Mouse (Mus musculus): ENCODE data around the gene Mrpl12. TPM values are rescaled to one million over a fixed set of nuclear protein-coding genes. Genes with fewer than 3 reads are reported as not detected.

The Mrpl12 gene
- total and polyA plus RNA-seq, 2 experiments, result 46.6 to 232 TPM

- peak overlapping the region; percentile 93 for H3K4me3 ChIP-seq (ENCODE audit: insufficient read depth, low read depth, low read length)
- DNase-seq (ENCODE audit: extremely low read depth, low read depth, low spot score), result peak; percentile 87
- peaks cover 26% of the 10 kb centered on the region for H3K36me3 ChIP-seq (ENCODE audit: control insufficient read depth, insufficient read depth, low read length)
- WGBS, result under 1% methylated on average over 48 of the region's 48 CpGs
- peaks cover 32% of the 10 kb centered on the region for H3K4me1 ChIP-seq (ENCODE audit: control insufficient read depth, insufficient read depth, low read length)
- H3K27me3 ChIP-seq (ENCODE audit: control insufficient read depth, insufficient read depth, low read length), result no peaks in the 10 kb centered on the region
- peak overlapping the region; percentile 96 for H3K27ac ChIP-seq (replicated peaks; ENCODE audit: insufficient read depth, low read depth, low read length)
- H3K79me2 ChIP-seq (ENCODE audit: control insufficient read depth, insufficient read depth, low read length), result no peaks in the 10 kb centered on the region; the same call in 1 of the 2 replicates
- peak; percentile 72 for TF ChIP-seq CTCF (IDR thresholded peaks at IDR 0.05; ENCODE audit: low read depth, low read length)
- peak; percentile 66; the same call in 1 of the 2 replicates for TF ChIP-seq POLR2A (IDR thresholded peaks at IDR 0.05; ENCODE audit: extremely low read depth, insufficient read depth, low read length)
- H3K9ac ChIP-seq (ENCODE audit: low read depth, low read length), result peak overlapping the region; percentile 94
Observed at GRCm38 (mm10) chr11:120492024-120492877, 7.8 kb downstream of the Mrpl12 start.

- H3K27me3 ChIP-seq (ENCODE audit: control insufficient read depth, insufficient read depth, low read length), result no peaks in the 10 kb centered on the region
- H3K4me3 ChIP-seq (ENCODE audit: insufficient read depth, low read depth, low read length), result peak overlapping the region; percentile 93
- H3K9ac ChIP-seq (ENCODE audit: low read depth, low read length), result peak overlapping the region; percentile 94
- H3K36me3 ChIP-seq (ENCODE audit: control insufficient read depth, insufficient read depth, low read length), result peaks cover 22% of the 10 kb centered on the region
- TF ChIP-seq CTCF (IDR thresholded peaks at IDR 0.05; ENCODE audit: low read depth, low read length) (no peak), POLR2A (IDR thresholded peaks at IDR 0.05; ENCODE audit: extremely low read depth, insufficient read depth, low read length) (no peak)
- DNase-seq (ENCODE audit: extremely low read depth, low read depth, low spot score), result no peak
- H3K4me1 ChIP-seq (ENCODE audit: control insufficient read depth, insufficient read depth, low read length), result peaks cover 32% of the 10 kb centered on the region
- WGBS, result 8% methylated on average over 3 of the region's 3 CpGs
- peak overlapping the region; percentile 96 for H3K27ac ChIP-seq (replicated peaks; ENCODE audit: insufficient read depth, low read depth, low read length)
- H3K79me2 ChIP-seq (ENCODE audit: control insufficient read depth, insufficient read depth, low read length), result no peaks in the 10 kb centered on the region; the same call in 1 of the 2 replicates
Observed at GRCm38 (mm10) chr11:120492878-120493203, 8.4 kb downstream of the Mrpl12 start.

GRCm38 (mm10) chr11:120493351-120493750, 8.9 kb downstream of the Mrpl12 start:
- Histone ChIP-seq H3K9ac (ENCODE audit: low read depth, low read length) (peak overlapping the region; percentile 94), H3K27me3 (ENCODE audit: control insufficient read depth, insufficient read depth, low read length) (no peaks in the 10 kb centered on the region), H3K4me1 (ENCODE audit: control insufficient read depth, insufficient read depth, low read length) (peaks cover 32% of the 10 kb centered on the region), H3K4me3 (ENCODE audit: insufficient read depth, low read depth, low read length) (peak overlapping the region; percentile 93), H3K36me3 (ENCODE audit: control insufficient read depth, insufficient read depth, low read length) (peaks cover 22% of the 10 kb centered on the region), H3K79me2 (ENCODE audit: control insufficient read depth, insufficient read depth, low read length) (no peaks in the 10 kb centered on the region; the same call in 1 of the 2 replicates), H3K27ac (replicated peaks; ENCODE audit: insufficient read depth, low read depth, low read length) (peak overlapping the region; percentile 96)
- 17% methylated on average over 3 of the region's 3 CpGs for WGBS
- DNase-seq (ENCODE audit: extremely low read depth, low read depth, low spot score), result peak; percentile 76
- TF ChIP-seq CTCF (IDR thresholded peaks at IDR 0.05; ENCODE audit: low read depth, low read length) (no peak), POLR2A (IDR thresholded peaks at IDR 0.05; ENCODE audit: extremely low read depth, insufficient read depth, low read length) (no peak)

- Histone ChIP-seq H3K4me3 (ENCODE audit: insufficient read depth, low read depth, low read length) (no peak overlapping the region; the same call in 1 of the 2 replicates), H3K9ac (ENCODE audit: low read depth, low read length) (peak overlapping the region; percentile 53), H3K27me3 (ENCODE audit: control insufficient read depth, insufficient read depth, low read length) (no peaks in the 10 kb centered on the region), H3K4me1 (ENCODE audit: control insufficient read depth, insufficient read depth, low read length) (peaks cover 32% of the 10 kb centered on the region), H3K27ac (replicated peaks; ENCODE audit: insufficient read depth, low read depth, low read length) (peak overlapping the region; percentile 96), H3K36me3 (ENCODE audit: control insufficient read depth, insufficient read depth, low read length) (peaks cover 20% of the 10 kb centered on the region), H3K79me2 (ENCODE audit: control insufficient read depth, insufficient read depth, low read length) (no peaks in the 10 kb centered on the region; the same call in 1 of the 2 replicates)
- WGBS, result 23% methylated on average over 3 of the region's 3 CpGs
- peak; percentile 79 for DNase-seq (ENCODE audit: extremely low read depth, low read depth, low spot score)
- TF ChIP-seq POLR2A (IDR thresholded peaks at IDR 0.05; ENCODE audit: extremely low read depth, insufficient read depth, low read length) (no peak), CTCF (IDR thresholded peaks at IDR 0.05; ENCODE audit: low read depth, low read length) (no peak)
Observed at GRCm38 (mm10) chr11:120493911-120494310, 9.5 kb downstream of the Mrpl12 start.

- peak; percentile 78 for DNase-seq (ENCODE audit: extremely low read depth, low read depth, low spot score)
- no peaks in the 10 kb centered on the region for H3K27me3 ChIP-seq (ENCODE audit: control insufficient read depth, insufficient read depth, low read length)
- no peaks in the 10 kb centered on the region; the same call in 1 of the 2 replicates for H3K79me2 ChIP-seq (ENCODE audit: control insufficient read depth, insufficient read depth, low read length)
- H3K4me3 ChIP-seq (ENCODE audit: insufficient read depth, low read depth, low read length), result no peak overlapping the region
- H3K9ac ChIP-seq (ENCODE audit: low read depth, low read length), result no peak overlapping the region
- no peak for TF ChIP-seq POLR2A (IDR thresholded peaks at IDR 0.05; ENCODE audit: extremely low read depth, insufficient read depth, low read length)
- TF ChIP-seq CTCF (IDR thresholded peaks at IDR 0.05; ENCODE audit: low read depth, low read length), result no peak
- 78% methylated on average over 3 of the region's 3 CpGs for WGBS
- peaks cover 20% of the 10 kb centered on the region for H3K36me3 ChIP-seq (ENCODE audit: control insufficient read depth, insufficient read depth, low read length)
- H3K4me1 ChIP-seq (ENCODE audit: control insufficient read depth, insufficient read depth, low read length), result peaks cover 34% of the 10 kb centered on the region
- H3K27ac ChIP-seq (replicated peaks; ENCODE audit: insufficient read depth, low read depth, low read length), result no peak overlapping the region; the same call in 1 of the 2 replicates
Observed at GRCm38 (mm10) chr11:120497436-120497835, 13.0 kb downstream of the Mrpl12 start.
